Mouse (Mus musculus): ENCODE measurements around the gene Gm20604. TPM values are rescaled to one million over a fixed set of nuclear protein-coding genes. Genes with fewer than 3 reads are reported as not detected.

Gm20604 gene
- total RNA-seq, 2 experiments from 2014 or later: 6.6 to 8.3 TPM

- ATAC-seq (replicated peaks; ENCODE audit: poor library complexity, severe bottlenecking): peak; percentile 26
Measured at GRCm38 (mm10) chr12:102695369-102696239, 62.9 kb downstream of the Gm20604 start.

GRCm38 (mm10) chr12:102691761-102692160 is 66.7 kb downstream of the Gm20604 start:
- no peak for ATAC-seq (replicated peaks; ENCODE audit: poor library complexity, severe bottlenecking)

Other genes starting within 250 kb of the Gm20604 start
- gene Chga, start 203.7 kb downstream of the Gm20604 start, total RNA-seq (2014; fragmentation: Nextera tagmentation): not detected in 2 replicates
- gene Chga, start 203.7 kb downstream of the Gm20604 start, total RNA-seq (2017): not detected in 2 replicates
- gene Itpk1, start 53.7 kb downstream of the Gm20604 start, total RNA-seq (2014; fragmentation: Nextera tagmentation): 19.1 and 26.0 TPM in 2 replicates
- 13.0 and 16.4 TPM in 2 replicates for gene Itpk1, start 53.7 kb downstream of the Gm20604 start, total RNA-seq (2017)
- gene Moap1, start 15.0 kb downstream of the Gm20604 start, total RNA-seq (2014; fragmentation: Nextera tagmentation): 11.0 and 11.1 TPM in 2 replicates
- 9.3 and 15.6 TPM in 2 replicates for gene Moap1, start 15.0 kb downstream of the Gm20604 start, total RNA-seq (2017)
- gene Tmem251, start 14.9 kb downstream of the Gm20604 start, total RNA-seq (2014; fragmentation: Nextera tagmentation): 6.5 and 8.7 TPM in 2 replicates
- 8.0 and 9.3 TPM in 2 replicates for gene Tmem251, start 14.9 kb downstream of the Gm20604 start, total RNA-seq (2017)
- not detected in 2 replicates for gene Gm28051, start 907 bp downstream of the Gm20604 start, total RNA-seq (2014; fragmentation: Nextera tagmentation)
- gene Gm28051, start 907 bp downstream of the Gm20604 start, total RNA-seq (2017): not detected in 2 replicates
- gene Gon7, start 869 bp downstream of the Gm20604 start, total RNA-seq (2014; fragmentation: Nextera tagmentation): 16.5 and 19.2 TPM in 2 replicates
- 12.9 and 22.2 TPM in 2 replicates for gene Gon7, start 869 bp downstream of the Gm20604 start, total RNA-seq (2017)
- 35.6 and 43.9 TPM in 2 replicates for gene Ubr7, start 705 bp downstream of the Gm20604 start, total RNA-seq (2014; fragmentation: Nextera tagmentation)
- gene Ubr7, start 705 bp downstream of the Gm20604 start, total RNA-seq (2017): 48.8 and 58.8 TPM in 2 replicates
- 13.0 and 15.8 TPM in 2 replicates for gene Btbd7, start 119.8 kb upstream of the Gm20604 start, total RNA-seq (2014; fragmentation: Nextera tagmentation)
- 15.8 and 18.2 TPM in 2 replicates for gene Btbd7, start 119.8 kb upstream of the Gm20604 start, total RNA-seq (2017)
- not detected in 2 replicates for gene Cox8c, start 140.6 kb upstream of the Gm20604 start, total RNA-seq (2014; fragmentation: Nextera tagmentation)
- not detected in 2 replicates for gene Cox8c, start 140.6 kb upstream of the Gm20604 start, total RNA-seq (2017)
- not detected in 2 replicates for gene Unc79, start 190.2 kb upstream of the Gm20604 start, total RNA-seq (2014; fragmentation: Nextera tagmentation)
- gene Unc79, start 190.2 kb upstream of the Gm20604 start, total RNA-seq (2017): not detected in 2 replicates